Mouse (Mus musculus) bone marrow, adult 2 months (tissue): Measurements from ENCODE around the gene Npas3.

Experiments
- CTCF ChIP-seq: fragments of 200-500 bp; IDR thresholded peaks from 2 replicates; pipeline ENCODE4 v1.5.1; 2011; ENCODE audit warnings: low read length, control low read depth; ENCODE audit not compliant: control insufficient read depth, insufficient read depth
- POLR2A ChIP-seq: fragments of 200-500 bp; IDR thresholded peaks from 2 replicates; pipeline ENCODE4 v1.6.1; 2011; ENCODE audit warnings: low read depth, mild to moderate bottlenecking, control low read depth, low read length, borderline replicate concordance; ENCODE audit not compliant: control insufficient read depth

- TF ChIP-seq CTCF (no peak), POLR2A (no peak)
These were observed 574.4 kb downstream of the Npas3 start for GRCm38 (mm10) chr12:53822881-53823280.
